Mouse (Mus musculus): ENCODE data around the gene Togaram1. TPM values are rescaled to one million over a fixed set of nuclear protein-coding genes. Genes with fewer than 3 reads are reported as not detected.

Gene Togaram1
- polyA plus RNA-seq, 1 experiment from 2014 or later: 16.4 TPM

DNA sequence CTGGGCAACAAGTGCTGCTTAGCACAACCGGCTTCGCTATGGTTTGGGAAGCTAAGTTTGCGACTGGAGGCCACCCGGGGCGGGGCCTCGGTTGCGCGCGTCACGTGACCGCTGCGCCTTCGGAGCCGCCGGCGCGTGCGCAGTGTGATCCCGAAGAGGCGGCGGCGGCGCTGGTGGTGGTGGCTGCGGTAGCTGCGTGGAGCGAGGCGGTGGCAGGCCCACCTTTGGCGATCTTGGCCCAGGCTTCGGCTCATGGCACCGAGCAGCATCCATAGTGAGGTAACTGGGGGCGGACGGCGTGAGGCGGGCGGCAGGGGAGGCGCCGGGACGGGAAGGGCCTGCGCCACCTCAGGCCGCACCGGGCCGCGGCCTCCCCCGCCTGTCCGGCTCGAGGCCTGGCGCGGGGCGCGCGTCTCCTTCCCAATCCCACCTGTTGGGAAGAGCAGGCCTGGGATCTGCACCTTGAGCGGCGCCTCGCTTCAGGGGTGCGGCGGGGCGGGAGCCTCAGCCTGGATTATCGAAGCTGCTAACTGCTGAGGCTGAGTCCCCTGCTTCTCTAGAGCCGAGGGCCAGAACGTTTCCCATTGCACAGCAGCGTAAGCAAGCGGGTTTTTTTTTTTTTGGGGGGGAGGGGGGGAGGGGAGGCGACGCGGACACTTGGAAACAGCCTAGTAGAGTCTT lies 70.7 kb downstream of the Togaram1 start, which contains the start of gene Prpf39:
Prpf39 (plus strand) TSS at position 144 of the 681 bp plus-strand sequence.
- Histone ChIP-seq H3K4me2 (ENCODE audit: low read depth, low read length) (peak within 1 kb of the TSS; percentile 84), H3K9me3 (replicated peaks; ENCODE audit: control insufficient read depth, low read length) (no peaks in the 10 kb centered on the region), H3K4me1 (ENCODE audit: control insufficient read depth, insufficient read depth, low read length) (peaks cover 19% of the 10 kb centered on the region), H3K36me3 (ENCODE audit: control insufficient read depth, insufficient read depth) (no peaks in the 10 kb centered on the region), H3K4me3 (ENCODE audit: low read length) (peak within 1 kb of the TSS; percentile 94), H3K9ac (ENCODE audit: low read length) (peak within 1 kb of the TSS; percentile 96), H3K27me3 (ENCODE audit: control insufficient read depth, insufficient read depth, low read length) (no peaks in the 10 kb centered on the region), H3K27ac (ENCODE audit: low read length) (peak within 1 kb of the TSS; percentile 92)
- peak; percentile 97 for ATAC-seq (replicated peaks; ENCODE audit: extremely low read depth, insufficient read depth, low FRiP score)
- WGBS: 0% methylated on average over 64 of the region's 65 CpGs

DNA sequence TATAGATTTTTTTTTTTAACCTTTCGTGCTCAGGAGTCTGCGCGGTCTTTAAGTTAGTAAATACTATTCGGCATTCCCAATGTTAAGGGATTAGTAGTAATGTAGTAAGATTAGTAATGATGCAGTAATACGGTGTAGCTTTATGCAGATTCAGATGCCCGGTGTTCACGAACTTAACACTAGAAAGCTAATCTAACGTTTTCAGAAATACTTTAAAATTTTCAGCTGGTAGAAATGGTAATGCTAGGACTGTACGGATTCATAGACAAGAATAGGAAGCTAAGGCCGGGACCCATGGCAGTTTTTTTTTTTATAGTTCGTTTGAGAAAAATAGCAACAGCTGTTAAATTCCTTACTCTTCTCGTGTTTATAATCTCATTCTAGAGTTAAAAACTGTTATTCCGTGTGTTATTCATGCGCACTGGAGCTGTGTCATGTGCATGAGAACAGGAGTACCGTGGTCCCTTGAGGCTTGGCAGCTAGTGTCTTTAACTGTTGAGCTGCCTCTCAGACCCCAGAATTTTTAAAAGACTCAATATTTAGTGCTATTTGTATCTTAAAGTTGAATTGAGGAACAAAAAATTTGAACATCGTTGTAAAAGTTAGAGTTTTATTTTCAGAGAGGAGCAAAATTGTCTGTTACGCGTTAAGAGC lies 71.4 kb downstream of the Togaram1 start:
- H3K9me3 ChIP-seq (replicated peaks; ENCODE audit: control insufficient read depth, low read length): no peaks in the 10 kb centered on the region
- no peak for ATAC-seq (replicated peaks; ENCODE audit: extremely low read depth, insufficient read depth, low FRiP score)
- H3K9ac ChIP-seq (ENCODE audit: low read length): peak overlapping the region; percentile 96
- peak overlapping the region; percentile 94 for H3K4me3 ChIP-seq (ENCODE audit: low read length)
- H3K4me2 ChIP-seq (ENCODE audit: low read depth, low read length): peak overlapping the region; percentile 84
- 8% methylated on average over 18 of the region's 18 CpGs for WGBS
- H3K4me1 ChIP-seq (ENCODE audit: control insufficient read depth, insufficient read depth, low read length): peaks cover 19% of the 10 kb centered on the region
- no peaks in the 10 kb centered on the region for H3K27me3 ChIP-seq (ENCODE audit: control insufficient read depth, insufficient read depth, low read length)
- no peak overlapping the region for H3K27ac ChIP-seq (ENCODE audit: low read length)
- no peaks in the 10 kb centered on the region for H3K36me3 ChIP-seq (ENCODE audit: control insufficient read depth, insufficient read depth)

DNA sequence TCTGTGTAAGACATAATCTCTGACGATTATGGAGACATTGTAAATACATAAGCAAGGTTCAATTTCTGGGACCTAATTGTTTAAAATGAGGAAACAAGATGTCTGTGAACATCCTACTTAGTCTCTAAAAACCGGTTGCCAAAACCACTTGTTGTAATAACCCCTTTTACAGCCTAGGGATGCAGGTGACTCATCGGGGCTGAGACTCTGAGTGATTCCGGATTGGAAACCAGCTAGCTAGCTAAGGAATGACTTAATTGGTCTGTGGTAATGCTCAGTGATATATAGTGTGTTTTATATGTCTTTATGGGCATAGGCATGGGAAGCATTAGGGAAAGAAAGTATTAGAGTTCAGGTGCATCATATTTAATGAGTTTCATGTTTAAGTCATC lies 71.9 kb downstream of the Togaram1 start:
- no peaks in the 10 kb centered on the region for H3K27me3 ChIP-seq (ENCODE audit: control insufficient read depth, insufficient read depth, low read length)
- no peak overlapping the region for H3K27ac ChIP-seq (ENCODE audit: low read length)
- H3K4me3 ChIP-seq (ENCODE audit: low read length): peak overlapping the region; percentile 94
- no peak for ATAC-seq (replicated peaks; ENCODE audit: extremely low read depth, insufficient read depth, low FRiP score)
- peak overlapping the region; percentile 96 for H3K9ac ChIP-seq (ENCODE audit: low read length)
- H3K36me3 ChIP-seq (ENCODE audit: control insufficient read depth, insufficient read depth): 0 out of 2 replicates have a peak, but pooled peaks cover 2% of the 10 kb centered on the region
- no peaks in the 10 kb centered on the region for H3K9me3 ChIP-seq (replicated peaks; ENCODE audit: control insufficient read depth, low read length)
- H3K4me2 ChIP-seq (ENCODE audit: low read depth, low read length): peak overlapping the region; percentile 84
- 10% methylated on average over 4 of the region's 4 CpGs for WGBS
- peaks cover 19% of the 10 kb centered on the region for H3K4me1 ChIP-seq (ENCODE audit: control insufficient read depth, insufficient read depth, low read length)

DNA sequence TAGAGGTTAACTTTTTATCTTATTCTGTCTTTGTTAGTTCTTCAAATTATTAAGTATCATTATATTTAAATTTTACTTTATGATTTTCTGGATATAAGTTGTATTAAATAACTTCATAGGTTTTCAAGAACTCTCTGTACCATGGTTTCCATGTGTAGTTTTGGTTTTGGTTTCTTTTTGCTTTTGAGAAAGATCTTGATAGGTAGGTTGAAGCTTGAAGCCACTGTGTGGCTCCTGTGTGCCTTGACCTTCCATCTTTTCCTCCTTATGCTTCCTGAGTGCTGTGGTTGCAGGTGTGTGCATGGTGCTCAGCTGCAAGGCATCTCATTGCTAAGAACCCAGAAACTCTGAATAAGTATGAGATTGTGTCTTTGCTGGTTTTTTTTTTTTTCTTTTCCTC lies 83.2 kb downstream of the Togaram1 start:
- Histone ChIP-seq H3K9ac (ENCODE audit: low read length) (no peak overlapping the region), H3K27ac (ENCODE audit: low read length) (no peak overlapping the region), H3K4me3 (ENCODE audit: low read length) (no peak overlapping the region), H3K9me3 (replicated peaks; ENCODE audit: control insufficient read depth, low read length) (no peaks in the 10 kb centered on the region), H3K27me3 (ENCODE audit: control insufficient read depth, insufficient read depth, low read length) (no peaks in the 10 kb centered on the region), H3K36me3 (ENCODE audit: control insufficient read depth, insufficient read depth) (peaks cover 16% of the 10 kb centered on the region), H3K4me2 (ENCODE audit: low read depth, low read length) (no peak overlapping the region), H3K4me1 (ENCODE audit: control insufficient read depth, insufficient read depth, low read length) (no peaks in the 10 kb centered on the region)
- no peak for ATAC-seq (replicated peaks; ENCODE audit: extremely low read depth, insufficient read depth, low FRiP score)

DNA sequence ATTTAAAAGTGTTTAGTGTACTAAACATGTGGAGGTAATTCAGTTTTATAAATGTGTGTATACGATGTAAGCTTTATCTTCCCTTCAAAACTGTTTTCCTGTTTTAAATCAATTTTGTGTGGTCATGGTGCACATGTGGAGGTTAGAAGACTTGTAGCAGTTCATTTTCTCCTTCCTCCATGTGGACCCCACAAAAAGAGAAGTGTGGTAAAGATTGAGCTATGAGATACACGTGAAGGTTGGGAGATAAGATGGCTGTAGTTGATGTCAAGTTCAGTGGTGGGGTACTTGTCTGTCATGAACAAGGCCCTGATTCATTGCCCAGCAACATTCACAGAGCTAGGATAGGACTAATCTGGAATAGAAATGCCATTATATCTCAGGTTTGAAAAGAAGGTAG lies 92.6 kb downstream of the Togaram1 start:
- H3K4me1 ChIP-seq (ENCODE audit: control insufficient read depth, insufficient read depth, low read length): no peaks in the 10 kb centered on the region
- no peaks in the 10 kb centered on the region for H3K9me3 ChIP-seq (replicated peaks; ENCODE audit: control insufficient read depth, low read length)
- no peak overlapping the region for H3K27ac ChIP-seq (ENCODE audit: low read length)
- 67% methylated on average over 2 of the region's 2 CpGs for WGBS
- H3K4me2 ChIP-seq (ENCODE audit: low read depth, low read length): no peak overlapping the region
- ATAC-seq (replicated peaks; ENCODE audit: extremely low read depth, insufficient read depth, low FRiP score): no peak
- peaks cover 30% of the 10 kb centered on the region for H3K36me3 ChIP-seq (ENCODE audit: control insufficient read depth, insufficient read depth)
- no peaks in the 10 kb centered on the region for H3K27me3 ChIP-seq (ENCODE audit: control insufficient read depth, insufficient read depth, low read length)
- H3K9ac ChIP-seq (ENCODE audit: low read length): no peak overlapping the region
- no peak overlapping the region for H3K4me3 ChIP-seq (ENCODE audit: low read length)

DNA sequence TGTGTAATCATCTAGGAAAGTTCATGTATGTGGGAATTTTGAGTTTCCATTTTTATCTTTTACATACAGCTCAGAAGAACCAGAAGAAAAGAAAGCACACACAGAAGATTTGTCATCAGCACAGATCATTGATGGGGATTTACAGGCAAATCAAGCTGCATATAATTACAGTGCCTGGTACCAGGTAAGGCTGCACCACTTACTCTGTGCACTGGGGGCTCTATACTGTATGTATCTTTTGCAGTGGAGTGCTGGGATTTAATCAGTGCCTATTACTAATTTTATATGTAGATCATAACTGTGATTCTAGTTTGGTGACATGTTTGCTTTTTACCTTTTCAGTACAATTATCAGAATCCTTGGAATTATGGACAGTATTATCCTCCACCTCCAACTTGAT lies 95.5 kb downstream of the Togaram1 start:
- H3K4me3 ChIP-seq (ENCODE audit: low read length): no peak overlapping the region
- peaks cover 38% of the 10 kb centered on the region for H3K36me3 ChIP-seq (ENCODE audit: control insufficient read depth, insufficient read depth)
- no peak overlapping the region for H3K9ac ChIP-seq (ENCODE audit: low read length)
- H3K9me3 ChIP-seq (replicated peaks; ENCODE audit: control insufficient read depth, low read length): no peaks in the 10 kb centered on the region
- H3K4me1 ChIP-seq (ENCODE audit: control insufficient read depth, insufficient read depth, low read length): no peaks in the 10 kb centered on the region
- no peak overlapping the region for H3K4me2 ChIP-seq (ENCODE audit: low read depth, low read length)
- no peak overlapping the region for H3K27ac ChIP-seq (ENCODE audit: low read length)
- H3K27me3 ChIP-seq (ENCODE audit: control insufficient read depth, insufficient read depth, low read length): no peaks in the 10 kb centered on the region
- no peak for ATAC-seq (replicated peaks; ENCODE audit: extremely low read depth, insufficient read depth, low FRiP score)

DNA sequence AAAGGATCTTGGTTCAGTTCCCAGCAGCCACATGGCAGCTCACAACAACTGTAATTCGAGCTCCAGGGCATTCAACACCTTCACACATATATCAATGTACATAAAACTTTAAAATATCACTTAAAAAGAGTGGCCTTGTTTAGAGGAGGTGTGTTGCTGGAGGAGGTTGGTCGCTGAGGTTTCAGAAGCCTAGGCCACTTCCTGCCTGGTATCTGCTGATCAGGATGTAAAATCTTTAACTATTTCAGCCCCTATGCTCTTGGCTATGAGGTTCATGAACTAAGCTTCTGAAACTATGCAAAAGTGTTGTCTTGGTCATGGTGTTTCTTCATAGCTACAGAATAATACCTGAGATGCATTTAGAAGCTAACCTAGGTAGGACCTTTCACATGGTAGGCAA lies 99.6 kb downstream of the Togaram1 start:
- Histone ChIP-seq H3K4me2 (ENCODE audit: low read depth, low read length) (no peak overlapping the region), H3K4me1 (ENCODE audit: control insufficient read depth, insufficient read depth, low read length) (peaks cover 14% of the 10 kb centered on the region), H3K4me3 (ENCODE audit: low read length) (no peak overlapping the region), H3K27me3 (ENCODE audit: control insufficient read depth, insufficient read depth, low read length) (no peaks in the 10 kb centered on the region), H3K9ac (ENCODE audit: low read length) (no peak overlapping the region), H3K36me3 (ENCODE audit: control insufficient read depth, insufficient read depth) (peaks cover 36% of the 10 kb centered on the region), H3K27ac (ENCODE audit: low read length) (no peak overlapping the region), H3K9me3 (replicated peaks; ENCODE audit: control insufficient read depth, low read length) (no peaks in the 10 kb centered on the region)
- 0 out of 2 replicates have a peak, but pooled peaks have one; percentile 54 for ATAC-seq (replicated peaks; ENCODE audit: extremely low read depth, insufficient read depth, low FRiP score)
- 45% methylated on average over 2 of the region's 2 CpGs for WGBS

DNA sequence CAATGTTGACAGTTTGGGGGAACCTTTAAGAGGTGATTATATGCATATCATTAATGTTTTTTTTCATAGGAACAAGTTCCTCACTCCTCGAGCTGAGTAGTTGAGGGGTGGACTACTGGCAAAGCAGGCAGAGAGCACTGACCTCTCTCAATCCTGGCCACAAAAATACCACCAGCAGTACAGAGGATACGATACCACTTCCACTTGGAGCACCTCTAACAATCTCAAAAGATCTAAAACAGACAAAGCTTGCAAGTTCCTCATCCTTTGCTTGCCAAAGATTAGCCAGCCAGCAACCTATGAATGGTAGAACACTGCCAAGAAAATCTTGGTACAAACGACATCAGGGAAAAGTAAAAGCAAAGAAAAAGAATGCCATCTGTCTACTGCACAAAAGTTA lies 100.6 kb downstream of the Togaram1 start:
- H3K4me1 ChIP-seq (ENCODE audit: control insufficient read depth, insufficient read depth, low read length): peaks cover 17% of the 10 kb centered on the region

DNA sequence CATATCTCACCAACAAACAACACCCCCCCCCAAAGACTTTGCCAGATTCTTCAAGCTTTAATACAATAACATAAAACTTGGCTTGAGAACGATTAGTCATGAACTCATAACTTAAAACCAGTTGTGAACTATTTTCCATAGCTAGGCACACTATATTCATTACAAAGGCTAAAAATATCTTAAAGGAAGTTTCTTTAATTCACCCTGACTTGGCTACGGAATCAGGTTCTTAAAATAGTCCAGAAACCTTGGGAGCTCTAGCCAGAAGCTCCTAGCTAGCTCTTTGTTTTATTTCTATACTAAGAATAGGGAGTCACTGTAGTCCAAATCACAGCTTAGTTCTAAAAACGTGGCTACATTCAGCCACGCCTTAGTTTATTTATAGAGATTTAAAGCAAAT lies 102.8 kb downstream of the Togaram1 start:
- H3K27ac ChIP-seq (ENCODE audit: low read length): peak overlapping the region; percentile 73
- peaks cover 23% of the 10 kb centered on the region for H3K36me3 ChIP-seq (ENCODE audit: control insufficient read depth, insufficient read depth)
- H3K4me1 ChIP-seq (ENCODE audit: control insufficient read depth, insufficient read depth, low read length): peaks cover 22% of the 10 kb centered on the region
- 24% methylated on average over 4 of the region's 4 CpGs for WGBS
- H3K4me2 ChIP-seq (ENCODE audit: low read depth, low read length): peak overlapping the region; percentile 48
- H3K9me3 ChIP-seq (replicated peaks; ENCODE audit: control insufficient read depth, low read length): no peaks in the 10 kb centered on the region
- no peak overlapping the region for H3K4me3 ChIP-seq (ENCODE audit: low read length)
- no peak for ATAC-seq (replicated peaks; ENCODE audit: extremely low read depth, insufficient read depth, low FRiP score)
- H3K27me3 ChIP-seq (ENCODE audit: control insufficient read depth, insufficient read depth, low read length): no peaks in the 10 kb centered on the region
- peak overlapping the region; percentile 2; the same call in 1 of the 2 replicates for H3K9ac ChIP-seq (ENCODE audit: low read length)

More for the DNA sequence above, 100.6 kb downstream of the Togaram1 start:
- Histone ChIP-seq H3K4me3 (ENCODE audit: low read length) (no peak overlapping the region), H3K27me3 (ENCODE audit: control insufficient read depth, insufficient read depth, low read length) (no peaks in the 10 kb centered on the region), H3K27ac (ENCODE audit: low read length) (no peak overlapping the region), H3K9me3 (replicated peaks; ENCODE audit: control insufficient read depth, low read length) (no peaks in the 10 kb centered on the region), H3K36me3 (ENCODE audit: control insufficient read depth, insufficient read depth) (peaks cover 28% of the 10 kb centered on the region), H3K4me2 (ENCODE audit: low read depth, low read length) (no peak overlapping the region), H3K9ac (ENCODE audit: low read length) (no peak overlapping the region)
- no peak for ATAC-seq (replicated peaks; ENCODE audit: extremely low read depth, insufficient read depth, low FRiP score)
- 48% methylated on average over 3 of the region's 3 CpGs for WGBS

Data from heart, embryonic 16.5 days (tissue).